Mouse (Mus musculus) left cerebral cortex, postnatal 36 days (tissue): ENCODE results near the gene Stk11ip. TPM values are rescaled to one million over a fixed set of nuclear protein-coding genes. Genes with fewer than 3 reads are reported as not detected.

Experiments
- DNase-seq, 2 experiments: peaks; one replicate each; pipeline ENCODE4 v3.0.0; 2021 to 2022; ENCODE audit warnings: low spot score in 2 of 2, mixed read lengths in 1 of 2
- intact Hi-C: fragments of 180-260 bp; cut with DNase I; formaldehyde crosslinking; loops from one replicate; pipeline ENCODE4 v1.15.1; 2025
- total RNA-seq, 2 experiments: library from RNA; stranded (reverse); gene quantifications; 2 replicates each; pipeline ENCODE4 v1.2.3; 2021

Gene Stk11ip
- total RNA-seq, 2 experiments from 2014 or later: 29.2 to 38.0 TPM

- intact Hi-C loops: no loop called here
- DNase-seq: no peak
Measured at GRCm38 (mm10) chr1:75532280-75533172, 11.2 kb downstream of the Stk11ip start.

DNA sequence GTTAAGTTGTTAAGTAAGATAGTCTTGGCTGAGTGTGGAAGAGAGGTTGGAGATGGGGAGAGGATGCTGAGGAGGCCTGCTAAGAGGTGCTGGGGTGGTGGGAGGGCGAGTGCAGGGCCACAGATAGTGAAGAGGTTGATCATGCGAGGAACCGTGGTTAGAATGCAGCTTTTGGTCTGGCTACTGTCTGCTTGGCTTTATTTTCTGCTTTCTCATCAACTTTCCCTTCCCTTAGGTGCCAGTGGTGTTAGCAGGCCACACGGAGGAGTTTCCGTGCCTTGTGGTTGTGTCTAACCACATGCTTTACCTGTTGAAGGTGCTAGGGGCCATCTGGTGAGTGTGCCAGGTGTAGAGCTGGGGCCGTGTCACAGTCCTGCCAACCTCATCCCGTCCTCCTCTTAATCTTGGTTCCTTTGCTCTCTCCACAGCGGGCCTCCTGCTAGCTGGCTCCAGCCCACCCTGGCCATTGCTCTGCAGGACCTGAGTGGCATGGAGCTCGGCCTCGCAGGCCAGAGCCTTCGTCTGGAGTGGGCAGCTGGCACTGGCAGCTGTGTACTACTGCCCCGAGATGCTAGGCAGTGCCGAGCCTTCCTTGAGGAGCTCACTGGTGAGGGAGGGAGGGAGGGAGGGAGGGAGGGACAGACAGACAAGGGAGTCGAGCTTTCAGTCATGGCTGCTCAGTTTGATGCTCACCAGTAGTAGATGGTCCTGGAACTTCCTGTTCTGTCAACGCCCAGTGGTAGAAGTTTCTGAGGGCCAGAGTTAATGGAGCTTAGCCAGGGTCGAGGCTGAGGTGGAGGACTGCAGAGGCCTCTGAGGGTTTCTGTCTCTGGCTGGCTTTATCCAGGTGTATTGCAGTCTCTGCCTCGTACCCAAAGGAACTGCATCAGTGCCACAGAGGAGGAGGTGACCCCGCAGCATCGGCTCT lies 12.3 kb downstream of the Stk11ip start:
- intact Hi-C loops: no loop called here
- no peak for DNase-seq

GRCm38 (mm10) chr1:75537587-75537986 lies 16.3 kb downstream of the Stk11ip start:
- DNase-seq: no peak
- intact Hi-C loops: no loop called here

- no peak for DNase-seq
- intact Hi-C loops: no loop called here
Measured at GRCm38 (mm10) chr1:75538597-75539190, 17.4 kb downstream of the Stk11ip start.

DNA sequence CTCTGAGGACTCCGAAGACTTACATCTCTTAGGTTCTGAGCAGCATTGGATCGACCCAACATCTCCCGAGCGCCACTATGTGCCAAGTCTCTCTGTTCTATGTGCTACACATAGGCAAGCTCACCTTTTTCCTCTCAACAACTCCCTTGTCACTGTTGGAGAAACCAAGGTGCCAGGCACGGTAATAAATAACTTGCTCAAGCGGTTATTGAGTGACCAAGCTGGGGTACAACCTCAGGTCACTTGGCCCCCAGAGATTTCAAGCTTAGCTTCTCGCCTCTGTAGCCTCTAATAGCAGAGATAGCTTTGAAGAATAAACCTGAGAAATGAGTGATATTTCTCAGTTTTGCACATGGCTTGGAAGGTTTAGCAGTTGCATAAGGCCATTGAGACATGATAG lies 20.2 kb downstream of the Stk11ip start:
- intact Hi-C loops: no loop called here
- DNase-seq: no peak

DNA sequence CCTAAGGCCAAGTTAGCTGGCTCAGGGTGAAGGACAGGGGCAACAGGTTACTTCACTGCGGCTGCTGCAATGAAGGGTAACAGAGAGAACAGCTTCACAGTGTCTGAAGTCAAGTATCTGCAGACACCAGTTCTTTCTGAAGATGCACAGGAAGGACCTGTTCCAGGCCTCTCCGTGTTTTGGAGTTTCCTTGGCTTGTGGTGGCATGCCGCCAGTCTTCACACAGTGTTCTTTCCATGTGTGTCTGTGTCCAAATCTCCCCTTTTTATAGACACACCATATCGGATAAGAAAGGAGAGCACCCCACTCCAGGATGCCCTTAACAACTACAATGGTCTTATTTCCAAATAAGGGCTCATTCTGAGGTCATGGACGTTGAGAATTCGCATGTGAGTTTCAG lies 23.0 kb downstream of the Stk11ip start:
- no peak for DNase-seq
- intact Hi-C loops: no loop called here

GRCm38 (mm10) chr1:75545965-75546956 lies 24.9 kb downstream of the Stk11ip start, which contains the start of gene Slc4a3:
TSS of gene Slc4a3 (plus strand) at chr1:75546266.
- DNase-seq: peak; percentile 75 to 81
- intact Hi-C loops: loop anchor here (5.0 kb wide), 2 partner anchors 39 to 59 kb away; partner anchors contain the start of genes Inha and Obsl1

GRCm38 (mm10) chr1:75547351-75547750 lies 26.0 kb downstream of the Stk11ip start:
- DNase-seq: no peak
- intact Hi-C loops: loop anchor here (5.0 kb wide), 2 partner anchors 40 to 60 kb away; partner anchors contain the start of genes Inha and Obsl1

GRCm38 (mm10) chr1:75548083-75548482 lies 26.8 kb downstream of the Stk11ip start:
- intact Hi-C loops: loop anchor here (5.0 kb wide), 2 partner anchors 41 to 61 kb away; partner anchors contain the start of genes Inha and Obsl1
- DNase-seq: no peak

- intact Hi-C loops: loop anchor here (5.0 kb wide), 2 partner anchors 42 to 62 kb away; partner anchors contain the start of genes Inha and Obsl1
- DNase-seq: no peak
Measured at GRCm38 (mm10) chr1:75548871-75549270, 27.5 kb downstream of the Stk11ip start.

- no peak for DNase-seq
- intact Hi-C loops: loop anchor here (5.0 kb wide), 2 partner anchors 42 to 62 kb away; partner anchors contain the start of genes Inha and Obsl1
Measured at GRCm38 (mm10) chr1:75549289-75550279, 28.3 kb downstream of the Stk11ip start.

DNA sequence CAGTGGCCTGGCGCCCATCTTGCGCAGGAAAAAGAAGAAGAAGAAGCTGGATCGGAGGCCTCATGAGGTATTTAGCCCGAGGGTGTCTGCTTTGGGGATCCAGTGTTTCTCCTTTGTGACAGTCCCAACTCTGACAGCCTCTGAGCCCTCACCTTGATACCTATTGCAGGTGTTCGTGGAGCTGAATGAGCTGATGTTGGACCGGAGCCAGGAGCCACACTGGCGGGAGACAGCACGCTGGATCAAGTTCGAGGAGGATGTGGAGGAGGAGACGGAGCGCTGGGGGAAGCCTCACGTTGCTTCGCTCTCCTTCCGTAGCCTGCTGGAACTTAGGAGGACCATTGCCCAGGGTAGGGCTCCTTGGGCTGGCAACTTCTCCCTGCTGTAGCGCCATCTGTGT lies 29.3 kb downstream of the Stk11ip start:
- intact Hi-C loops: no loop called here
- DNase-seq: no peak

DNA sequence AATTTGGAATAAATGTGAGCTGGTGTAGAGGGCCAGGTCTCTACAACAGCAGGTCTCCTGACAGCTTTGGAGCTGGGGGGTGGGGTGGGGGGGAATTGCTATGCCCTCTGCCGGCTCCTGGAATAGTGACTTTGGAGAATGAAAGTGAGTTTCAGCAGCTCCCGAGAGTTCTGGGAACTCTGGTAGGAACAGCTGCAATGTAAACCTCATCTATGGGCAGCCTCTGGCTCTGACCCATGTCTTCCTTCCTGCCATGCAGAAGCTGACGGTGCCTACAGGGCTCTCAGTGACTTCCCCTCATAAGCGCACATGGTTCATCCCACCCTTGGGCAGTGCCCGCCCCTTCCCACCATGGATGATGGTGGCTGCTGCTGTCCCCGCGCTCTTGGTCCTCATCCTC lies 34.4 kb downstream of the Stk11ip start:
- no peak for DNase-seq
- intact Hi-C loops: no loop called here

- intact Hi-C loops: no loop called here
- no peak for DNase-seq
Measured at GRCm38 (mm10) chr1:75556143-75556781, 34.9 kb downstream of the Stk11ip start.

- no peak for DNase-seq
- intact Hi-C loops: no loop called here
Measured at GRCm38 (mm10) chr1:75557041-75557440, 35.7 kb downstream of the Stk11ip start.

GRCm38 (mm10) chr1:75558388-75559178 lies 37.3 kb downstream of the Stk11ip start:
- intact Hi-C loops: loop anchor here (2.0 kb wide), 1 partner anchor 80 kb away; the partner anchor contains the start of genes Chpf and Tmem198
- no peak for DNase-seq
